Mouse (Mus musculus): Measurements from ENCODE around the gene Ccdc32. TPM values are rescaled to one million over a fixed set of nuclear protein-coding genes. Genes with fewer than 3 reads are reported as not detected.
A peak's percentile ranks its signal among the peaks of the same experiment; 100 is the strongest.
"Not testable (repeated sequence)": the region's sequence is repeated elsewhere in the genome, so short reads cannot be mapped to it uniquely, and the experiment has no call there.

Ccdc32 gene
- polyA plus RNA-seq, 1 experiment from 2014 or later = 23.3 TPM

DNA sequence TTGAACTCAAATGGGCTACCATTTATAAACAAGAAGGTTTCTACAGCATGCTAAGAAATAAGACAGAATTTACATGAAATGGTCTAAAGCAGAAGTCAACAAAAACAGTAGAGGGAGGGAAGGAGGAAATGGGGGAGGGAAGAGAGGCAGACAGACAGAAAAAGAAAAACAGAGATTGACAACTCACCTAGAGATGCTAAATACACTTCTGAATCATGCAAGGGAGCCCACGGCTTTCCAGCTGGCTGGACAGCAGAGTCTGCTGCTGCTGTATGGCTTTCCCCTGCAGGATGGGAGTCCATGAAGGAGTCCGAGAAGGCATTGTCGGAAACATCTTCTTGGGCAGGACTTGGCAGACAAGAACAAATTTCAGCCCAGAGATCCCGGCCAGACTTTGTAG lies 2.2 kb downstream of the Ccdc32 start:
- Histone ChIP-seq H3K27ac (no peak overlapping the region), H3K4me2 (replicated peaks) (no peak overlapping the region), H3K9me3 (no peaks in the 10 kb centered on the region), H3K9ac (no peak overlapping the region), H3K36me3 (peaks cover 8% of the 10 kb centered on the region), H3K27me3 (no peaks in the 10 kb centered on the region), H3K4me1 (peaks cover 6% of the 10 kb centered on the region; the same call in 1 of the 2 replicates), H3K4me3 (no peak overlapping the region)
- WGBS = 91% methylated on average over 4 of the region's 4 CpGs
- ATAC-seq (ENCODE audit: insufficient number of reproducible peaks, insufficient read depth, low FRiP score, low TSS enrichment) = no peak

DNA sequence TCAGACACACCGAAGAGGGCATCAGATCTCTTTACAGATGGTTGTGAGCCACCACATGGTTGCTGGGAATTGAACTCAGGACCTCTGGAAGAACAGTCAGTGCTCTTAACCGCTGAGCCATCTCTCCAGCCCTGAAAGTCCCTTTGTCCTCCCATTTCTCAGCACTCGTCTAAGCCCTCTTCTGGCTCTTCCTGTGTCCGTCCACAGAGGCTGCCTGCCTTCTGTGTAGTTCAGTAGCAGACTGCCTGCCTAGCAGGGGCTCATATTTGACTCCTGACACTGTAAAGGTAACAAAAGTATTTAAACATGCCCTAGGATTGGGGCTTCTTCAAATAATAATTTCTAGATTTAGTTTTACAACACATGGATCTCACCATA lies 4.0 kb downstream of the Ccdc32 start:
- peaks cover 6% of the 10 kb centered on the region; the same call in 1 of the 2 replicates for H3K4me1 ChIP-seq
- H3K27me3 ChIP-seq = no peaks in the 10 kb centered on the region
- no peak overlapping the region for H3K27ac ChIP-seq
- no peak overlapping the region for H3K4me3 ChIP-seq
- WGBS = 73% methylated on average over 4 of the region's 4 CpGs
- peaks cover 20% of the 10 kb centered on the region for H3K36me3 ChIP-seq
- ATAC-seq (ENCODE audit: insufficient number of reproducible peaks, insufficient read depth, low FRiP score, low TSS enrichment) = no peak
- no peak overlapping the region for H3K4me2 ChIP-seq (replicated peaks)
- H3K9ac ChIP-seq = no peak overlapping the region
- no peaks in the 10 kb centered on the region for H3K9me3 ChIP-seq

DNA sequence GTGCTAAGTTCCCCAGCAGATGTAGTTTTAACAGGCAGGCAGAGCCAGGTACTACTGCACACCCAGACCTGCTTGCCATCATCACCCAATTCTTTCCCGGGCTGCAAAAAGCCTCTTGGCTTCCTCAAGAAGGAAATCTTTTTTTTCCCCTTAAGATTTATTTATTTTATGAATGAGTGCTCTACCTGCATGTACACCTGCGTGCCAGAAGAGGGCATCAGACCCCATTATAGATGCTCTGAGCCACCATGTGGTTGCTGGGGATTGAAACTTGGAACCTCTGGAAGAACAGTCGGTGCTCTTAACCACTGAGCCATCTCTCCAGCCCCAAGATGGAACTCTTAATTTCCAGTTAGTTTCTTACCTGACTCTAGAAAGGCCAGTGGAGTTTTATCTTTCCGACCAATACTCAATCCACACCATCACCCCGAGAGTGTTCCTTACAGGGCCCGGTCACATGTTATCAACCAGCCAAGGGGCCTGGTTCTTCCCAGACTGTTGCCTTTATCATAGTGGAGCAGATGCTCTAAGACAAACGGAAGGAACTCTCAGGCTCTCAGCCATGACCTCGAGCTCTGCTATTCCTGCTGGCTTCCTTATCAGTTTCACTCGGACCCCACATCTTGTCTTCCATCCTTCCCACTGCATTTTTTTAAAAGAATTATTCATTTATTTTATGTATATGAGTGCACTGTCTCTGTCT lies 4.5 kb downstream of the Ccdc32 start:
- Histone ChIP-seq H3K27me3 (no peaks in the 10 kb centered on the region), H3K4me3 (no peak overlapping the region), H3K4me2 (replicated peaks) (no peak overlapping the region), H3K4me1 (peaks cover 6% of the 10 kb centered on the region; the same call in 1 of the 2 replicates), H3K9ac (no peak overlapping the region), H3K9me3 (no peaks in the 10 kb centered on the region), H3K36me3 (peaks cover 20% of the 10 kb centered on the region), H3K27ac (no peak overlapping the region)
- WGBS = 72% methylated on average over 9 of the region's 9 CpGs
- no peak for ATAC-seq (ENCODE audit: insufficient number of reproducible peaks, insufficient read depth, low FRiP score, low TSS enrichment)

DNA sequence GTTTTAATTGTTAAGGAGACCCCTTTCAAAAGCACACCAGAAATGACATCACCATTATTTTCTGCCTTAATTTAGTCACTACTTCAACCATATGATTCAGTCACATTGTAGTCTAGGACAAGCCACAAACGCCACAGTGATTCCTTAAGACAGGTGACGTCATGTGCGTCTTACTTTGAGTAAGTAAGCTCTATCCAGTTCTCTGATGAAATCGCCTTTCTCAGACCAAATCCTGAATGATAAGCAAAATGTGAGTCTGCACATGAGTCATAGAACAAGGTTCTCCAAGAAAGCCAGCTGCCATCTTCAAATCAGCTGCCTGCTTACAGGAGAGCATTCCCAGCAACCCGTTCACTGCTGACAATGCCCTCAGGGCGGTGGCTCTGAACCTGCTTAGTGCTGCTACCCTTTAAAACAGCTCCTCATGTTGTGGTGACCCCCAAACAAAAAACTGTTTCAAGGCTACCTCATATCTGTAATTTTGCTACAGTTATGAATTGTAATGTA lies 6.0 kb downstream of the Ccdc32 start:
- 0 out of 2 replicates have a peak, but pooled peaks cover 5% of the 10 kb centered on the region for H3K4me1 ChIP-seq
- H3K4me2 ChIP-seq (replicated peaks) = no peak overlapping the region
- H3K9me3 ChIP-seq = no peaks in the 10 kb centered on the region
- H3K27ac ChIP-seq = no peak overlapping the region
- 89% methylated on average over 6 of the region's 6 CpGs for WGBS
- H3K9ac ChIP-seq = no peak overlapping the region
- H3K36me3 ChIP-seq = peaks cover 28% of the 10 kb centered on the region
- ATAC-seq (ENCODE audit: insufficient number of reproducible peaks, insufficient read depth, low FRiP score, low TSS enrichment) = no peak
- no peak overlapping the region for H3K4me3 ChIP-seq
- H3K27me3 ChIP-seq = no peaks in the 10 kb centered on the region

DNA sequence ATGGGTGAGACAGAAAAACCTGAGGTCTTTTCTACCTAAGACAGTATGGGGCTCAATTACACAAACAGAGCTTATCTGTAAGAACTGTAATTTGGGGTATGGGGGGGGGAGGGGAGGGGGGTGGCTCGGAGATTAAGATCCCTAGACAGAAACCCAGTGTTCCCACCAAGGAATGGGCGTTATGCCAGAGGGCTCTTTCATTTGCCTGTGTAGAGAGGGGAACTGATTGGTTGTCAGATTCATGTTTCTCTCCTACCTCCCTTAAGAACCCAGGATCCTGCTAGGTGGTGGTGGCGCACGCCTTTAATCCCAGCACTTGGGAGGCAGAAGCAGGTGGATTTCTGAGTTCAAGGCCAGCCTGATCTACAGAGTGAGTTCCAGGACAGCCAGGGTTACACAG lies 9.7 kb downstream of the Ccdc32 start:
- WGBS = 71% methylated on average over 4 of the region's 4 CpGs
- H3K4me3 ChIP-seq = no peak overlapping the region
- ATAC-seq (ENCODE audit: insufficient number of reproducible peaks, insufficient read depth, low FRiP score, low TSS enrichment) = no peak
- H3K27ac ChIP-seq = no peak overlapping the region
- H3K27me3 ChIP-seq = no peaks in the 10 kb centered on the region
- H3K4me1 ChIP-seq = 0 out of 2 replicates have a peak, but pooled peaks cover 5% of the 10 kb centered on the region
- 0 out of 2 replicates have a peak overlapping the region, but pooled peaks have one; percentile 23 for H3K4me2 ChIP-seq (replicated peaks)
- H3K36me3 ChIP-seq = peaks cover 37% of the 10 kb centered on the region
- no peaks in the 10 kb centered on the region for H3K9me3 ChIP-seq
- no peak overlapping the region for H3K9ac ChIP-seq

DNA sequence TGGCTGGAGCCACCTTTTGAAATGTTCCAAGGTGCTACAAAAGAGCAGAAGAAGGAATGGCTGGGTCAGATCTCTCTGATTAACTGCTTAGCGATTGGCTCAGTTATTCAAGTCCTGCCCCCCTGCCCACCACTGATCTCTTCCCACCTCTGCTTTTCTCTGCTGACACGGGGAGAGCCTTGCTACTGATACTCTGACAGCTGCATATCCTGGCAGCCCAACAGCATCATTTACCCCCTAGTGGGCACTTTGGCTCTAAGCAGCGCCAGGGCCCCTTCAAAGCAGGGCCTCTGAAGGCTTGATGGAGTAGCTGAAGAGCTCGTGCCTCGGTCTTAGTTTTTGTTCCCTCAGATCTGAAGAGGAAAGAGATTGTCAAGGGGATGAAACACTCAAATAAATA lies 10.1 kb downstream of the Ccdc32 start:
- H3K4me2 ChIP-seq (replicated peaks) = peak overlapping the region; percentile 23; the same call in 1 of the 2 replicates
- H3K9me3 ChIP-seq = no peaks in the 10 kb centered on the region
- no peak overlapping the region for H3K4me3 ChIP-seq
- peaks cover 37% of the 10 kb centered on the region for H3K36me3 ChIP-seq
- H3K9ac ChIP-seq = 0 out of 2 replicates have a peak overlapping the region, but pooled peaks have one; percentile 2
- H3K27me3 ChIP-seq = no peaks in the 10 kb centered on the region
- no peak for ATAC-seq (ENCODE audit: insufficient number of reproducible peaks, insufficient read depth, low FRiP score, low TSS enrichment)
- 0 out of 2 replicates have a peak, but pooled peaks cover 5% of the 10 kb centered on the region for H3K4me1 ChIP-seq
- H3K27ac ChIP-seq = peak overlapping the region; percentile 33; the same call in 1 of the 2 replicates
- WGBS = 19% methylated on average over 5 of the region's 5 CpGs

DNA sequence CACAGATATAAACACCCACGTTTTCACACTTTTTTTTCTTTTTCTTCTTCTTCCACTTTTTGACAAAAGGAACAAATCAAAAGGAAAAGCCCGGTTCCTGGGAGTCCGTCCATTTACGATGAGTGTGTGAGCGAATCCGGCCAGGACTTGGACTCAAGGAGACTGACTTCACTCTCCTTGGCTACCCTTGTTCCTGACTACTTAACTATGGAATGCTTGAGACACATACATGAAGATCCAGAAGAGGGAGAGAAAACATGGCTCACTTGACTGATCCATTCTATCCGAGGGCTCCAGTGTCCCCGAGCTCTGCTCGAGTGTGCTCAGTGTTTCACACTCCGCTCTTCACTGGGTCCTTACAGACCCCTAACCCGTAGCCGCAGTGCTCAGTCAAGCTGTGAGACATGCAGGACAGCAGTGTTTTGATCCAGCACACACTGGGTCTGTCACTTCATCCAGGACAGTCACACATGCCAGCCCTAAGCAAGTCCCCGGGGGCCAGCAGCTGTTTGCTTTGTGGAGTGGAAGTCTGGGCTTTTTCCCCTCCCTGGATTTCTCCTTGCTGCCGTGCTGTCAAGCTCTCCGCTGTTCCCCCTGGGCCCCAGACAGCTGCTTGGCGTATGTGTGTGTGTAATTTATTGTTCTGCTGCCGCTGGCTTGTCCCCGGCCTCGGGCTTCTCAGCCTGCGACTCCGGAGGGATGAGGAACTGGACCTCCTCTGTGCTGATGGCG lies 10.6 kb downstream of the Ccdc32 start:
- peak; percentile 60 for ATAC-seq (ENCODE audit: insufficient number of reproducible peaks, insufficient read depth, low FRiP score, low TSS enrichment)
- no peaks in the 10 kb centered on the region for H3K27me3 ChIP-seq
- 53% methylated on average over 22 of the region's 22 CpGs for WGBS
- H3K9ac ChIP-seq = 0 out of 2 replicates have a peak overlapping the region, but pooled peaks have one; percentile 2
- H3K4me2 ChIP-seq (replicated peaks) = peak overlapping the region; percentile 23; the same call in 1 of the 2 replicates
- no peaks in the 10 kb centered on the region for H3K9me3 ChIP-seq
- peak overlapping the region; percentile 33; the same call in 1 of the 2 replicates for H3K27ac ChIP-seq
- peaks cover 37% of the 10 kb centered on the region for H3K36me3 ChIP-seq
- H3K4me3 ChIP-seq = no peak overlapping the region
- H3K4me1 ChIP-seq = 0 out of 2 replicates have a peak, but pooled peaks cover 5% of the 10 kb centered on the region

DNA sequence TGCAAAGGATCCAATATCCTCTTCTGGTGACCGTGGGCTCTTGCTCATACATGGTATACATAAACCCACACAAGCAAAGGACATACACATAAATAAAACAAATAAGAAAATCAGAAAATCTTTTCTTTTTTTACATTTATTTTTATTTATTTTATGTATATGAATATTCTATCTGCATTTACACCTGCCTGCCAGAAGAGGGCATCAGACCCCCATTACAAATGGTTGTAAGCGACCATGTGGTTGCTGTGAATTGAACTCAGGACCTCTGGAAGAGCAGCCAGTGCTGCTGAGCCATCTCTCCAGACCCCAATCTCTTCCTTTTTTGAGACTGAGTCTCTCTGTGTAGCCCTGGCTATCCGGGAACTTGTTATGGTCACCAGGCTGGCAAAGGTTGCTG lies 11.5 kb downstream of the Ccdc32 start:
- WGBS = 93% methylated on average over 3 of the region's 3 CpGs
- Histone ChIP-seq H3K9ac (no peak overlapping the region), H3K4me1 (0 out of 2 replicates have a peak, but pooled peaks cover 5% of the 10 kb centered on the region), H3K27me3 (no peaks in the 10 kb centered on the region), H3K27ac (no peak overlapping the region), H3K36me3 (peaks cover 36% of the 10 kb centered on the region), H3K9me3 (no peaks in the 10 kb centered on the region), H3K4me2 (replicated peaks) (no peak overlapping the region), H3K4me3 (no peak overlapping the region)
- ATAC-seq (ENCODE audit: insufficient number of reproducible peaks, insufficient read depth, low FRiP score, low TSS enrichment) = no peak

DNA sequence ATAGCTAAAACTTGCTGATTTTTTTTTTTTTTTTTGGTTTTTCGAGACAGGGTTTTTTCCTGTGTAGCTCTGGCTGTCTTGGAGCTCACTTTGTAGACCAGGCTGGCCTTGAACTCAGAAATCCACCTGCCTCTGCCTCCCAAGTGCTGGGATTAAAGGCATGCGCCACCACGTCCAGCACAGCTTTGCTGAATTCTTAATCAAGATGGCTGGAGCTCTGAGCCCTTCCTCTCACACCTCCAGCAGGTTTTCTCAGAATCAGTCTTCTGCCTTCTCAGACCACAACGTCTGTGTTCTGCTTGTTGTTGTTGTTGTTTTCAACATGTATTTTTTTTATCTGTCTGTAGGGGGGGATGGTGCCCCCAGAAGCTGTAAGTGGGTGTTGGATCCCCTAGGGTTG lies 12.9 kb downstream of the Ccdc32 start:
- 75% methylated on average over 4 of the region's 4 CpGs for WGBS
- H3K27me3 ChIP-seq; H3K9me3 ChIP-seq; H3K27ac ChIP-seq; H3K4me1 ChIP-seq; ATAC-seq (ENCODE audit: insufficient number of reproducible peaks, insufficient read depth, low FRiP score, low TSS enrichment); H3K4me3 ChIP-seq; H3K9ac ChIP-seq; H3K4me2 ChIP-seq (replicated peaks): not testable (repeated sequence)
- peaks cover 23% of the 10 kb centered on the region for H3K36me3 ChIP-seq

DNA sequence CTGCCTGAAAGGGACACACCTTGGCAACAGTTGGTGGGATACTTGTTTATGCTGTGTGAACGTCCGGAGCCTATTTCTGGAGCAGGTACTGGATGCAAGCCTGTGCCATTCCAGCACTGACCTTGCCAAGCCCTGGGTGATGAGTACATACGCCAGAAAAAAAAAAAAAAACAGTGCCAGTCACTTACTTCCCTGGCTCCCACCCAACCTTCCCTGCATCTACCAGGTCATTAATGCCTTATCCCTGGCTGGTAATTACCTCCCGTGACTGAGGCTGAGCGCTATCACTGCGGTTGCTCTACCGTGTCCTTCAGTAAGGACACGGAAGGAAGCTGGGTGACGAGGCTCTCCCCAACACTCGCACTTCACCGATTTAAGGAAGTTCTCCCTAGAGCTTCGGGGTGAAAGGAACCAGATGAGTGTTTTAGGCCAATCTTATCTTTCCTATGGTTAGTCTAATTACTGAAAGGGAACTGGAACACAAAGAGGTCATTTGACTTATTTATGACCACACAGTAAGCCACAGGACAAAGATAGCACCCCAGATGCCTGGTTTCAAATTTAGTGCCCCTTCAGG lies 13.5 kb downstream of the Ccdc32 start:
- Histone ChIP-seq H3K9me3 (no peaks in the 10 kb centered on the region), H3K27ac (no peak overlapping the region), H3K4me3 (no peak overlapping the region), H3K4me2 (replicated peaks) (no peak overlapping the region), H3K36me3 (peaks cover 17% of the 10 kb centered on the region), H3K9ac (no peak overlapping the region), H3K4me1 (0 out of 2 replicates have a peak, but pooled peaks cover 5% of the 10 kb centered on the region), H3K27me3 (no peaks in the 10 kb centered on the region)
- no peak for ATAC-seq (ENCODE audit: insufficient number of reproducible peaks, insufficient read depth, low FRiP score, low TSS enrichment)
- WGBS = 79% methylated on average over 12 of the region's 12 CpGs

DNA sequence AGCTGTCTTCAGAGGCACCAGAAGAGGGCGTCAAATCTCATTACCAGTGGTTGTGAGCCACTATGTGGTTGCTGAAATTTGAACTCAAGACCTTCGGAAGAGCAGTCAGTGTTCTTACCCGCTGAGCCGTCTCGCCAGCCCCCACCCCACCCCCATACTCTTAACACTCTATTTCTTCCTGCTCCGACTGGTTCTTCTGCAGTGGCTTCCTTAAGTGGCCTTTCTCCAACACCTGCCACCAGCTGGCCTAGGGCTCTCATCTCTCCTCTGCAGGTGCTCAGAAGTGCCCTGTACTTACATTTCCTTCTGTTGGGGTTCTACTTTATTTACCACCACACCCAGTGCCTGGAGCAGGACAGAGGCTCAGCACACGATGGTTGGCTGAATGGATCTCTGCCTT lies 14.2 kb downstream of the Ccdc32 start:
- no peaks in the 10 kb centered on the region for H3K27me3 ChIP-seq

More for the DNA sequence above, 14.2 kb downstream of the Ccdc32 start:
- WGBS = 75% methylated on average over 7 of the region's 7 CpGs
- no peak overlapping the region for H3K4me3 ChIP-seq
- no peak for ATAC-seq (ENCODE audit: insufficient number of reproducible peaks, insufficient read depth, low FRiP score, low TSS enrichment)
- no peaks in the 10 kb centered on the region for H3K9me3 ChIP-seq
- peaks cover 17% of the 10 kb centered on the region for H3K36me3 ChIP-seq
- no peak overlapping the region for H3K9ac ChIP-seq
- H3K4me2 ChIP-seq (replicated peaks) = no peak overlapping the region
- H3K4me1 ChIP-seq = 0 out of 2 replicates have a peak, but pooled peaks cover 5% of the 10 kb centered on the region
- no peak overlapping the region for H3K27ac ChIP-seq
